Mouse (Mus musculus): ENCODE measurements around the gene Ppm1l.
A peak's percentile ranks its signal among the peaks of the same experiment; 100 is the strongest.

Gene Ppm1l

DNA sequence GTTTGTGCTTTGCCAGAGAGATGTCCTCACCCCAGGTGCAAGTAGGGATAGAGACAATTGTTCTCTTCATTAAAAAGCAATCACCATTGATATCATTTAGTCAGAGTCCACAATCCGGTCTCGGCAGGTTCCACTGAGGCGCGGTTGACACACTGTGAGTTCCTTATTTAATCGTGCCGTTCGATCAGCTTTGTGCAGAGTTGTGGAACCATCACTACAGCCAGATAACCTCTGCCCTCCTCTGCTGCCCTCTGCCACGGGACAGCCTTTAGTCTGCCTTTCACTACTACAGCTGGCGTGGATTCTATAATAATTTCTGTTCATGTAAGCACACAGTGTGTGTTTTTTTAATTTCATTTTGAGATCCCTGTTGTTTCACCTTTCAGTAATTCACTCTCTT is 17.2 kb downstream of the Ppm1l start:
- no peak for DNase-seq (ENCODE audit: low spot score in 2 of 2)

DNA sequence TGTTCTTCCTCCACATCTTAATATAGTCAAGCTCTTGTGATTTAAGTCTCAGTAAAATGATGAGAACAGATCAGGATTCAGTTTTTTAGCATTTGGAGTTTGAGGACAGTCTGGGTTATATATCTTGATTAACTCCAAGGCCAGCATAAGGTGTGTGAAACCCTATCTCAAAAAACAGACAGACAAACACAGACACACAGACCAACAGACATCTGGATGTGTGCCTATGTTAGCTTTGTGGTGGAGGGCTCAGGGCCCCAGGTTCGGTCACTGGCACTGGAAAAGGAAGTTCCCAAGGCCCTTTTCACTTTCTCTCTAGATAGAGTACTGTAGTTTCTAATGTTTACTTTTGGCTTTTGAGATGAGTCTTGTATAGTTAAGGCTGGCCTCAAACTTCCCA is 23.8 kb downstream of the Ppm1l start:
- DNase-seq (ENCODE audit: low spot score in 2 of 2), result no peak

DNA sequence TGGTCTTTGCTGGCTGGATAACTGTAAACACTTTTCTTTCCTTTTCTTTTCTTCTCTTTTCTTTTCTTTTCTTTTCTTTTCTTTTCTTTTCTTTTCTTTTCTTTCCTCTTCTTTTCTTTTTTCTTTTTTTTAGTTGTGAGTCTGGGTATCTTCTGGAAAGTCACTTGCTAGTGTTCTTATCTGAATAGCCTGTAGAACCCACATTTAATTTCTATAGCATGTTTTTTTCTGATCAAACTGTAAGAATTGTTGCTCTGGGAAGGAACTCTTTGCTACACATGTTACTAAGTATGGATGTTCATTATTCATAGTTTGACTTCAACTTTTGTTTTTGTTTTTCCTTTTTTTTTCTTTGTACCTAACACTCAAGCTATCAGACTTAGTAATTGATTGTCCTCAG is 24.3 kb downstream of the Ppm1l start:
- DNase-seq (ENCODE audit: low spot score in 2 of 2), result no peak

DNA sequence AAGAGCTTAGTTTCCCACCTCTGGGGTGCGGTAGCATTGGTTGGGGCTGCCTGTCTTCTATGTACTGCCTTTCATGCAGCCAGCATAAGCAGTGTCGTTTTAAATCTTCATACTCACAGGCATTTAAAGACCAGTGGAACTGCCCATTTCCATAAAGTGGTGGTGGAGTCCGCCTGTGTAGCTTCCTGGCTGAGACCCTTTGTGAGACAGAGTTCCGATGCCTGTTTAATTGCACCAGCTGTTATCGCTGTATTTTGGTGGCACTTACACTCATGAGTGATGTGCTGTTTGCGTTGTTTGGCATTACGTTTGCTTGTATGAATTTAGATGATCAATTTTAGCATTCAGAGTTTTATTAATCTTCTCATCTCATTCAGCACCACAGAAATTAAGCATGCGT is 24.9 kb downstream of the Ppm1l start:
- no peak for DNase-seq (ENCODE audit: low spot score in 2 of 2)

DNA sequence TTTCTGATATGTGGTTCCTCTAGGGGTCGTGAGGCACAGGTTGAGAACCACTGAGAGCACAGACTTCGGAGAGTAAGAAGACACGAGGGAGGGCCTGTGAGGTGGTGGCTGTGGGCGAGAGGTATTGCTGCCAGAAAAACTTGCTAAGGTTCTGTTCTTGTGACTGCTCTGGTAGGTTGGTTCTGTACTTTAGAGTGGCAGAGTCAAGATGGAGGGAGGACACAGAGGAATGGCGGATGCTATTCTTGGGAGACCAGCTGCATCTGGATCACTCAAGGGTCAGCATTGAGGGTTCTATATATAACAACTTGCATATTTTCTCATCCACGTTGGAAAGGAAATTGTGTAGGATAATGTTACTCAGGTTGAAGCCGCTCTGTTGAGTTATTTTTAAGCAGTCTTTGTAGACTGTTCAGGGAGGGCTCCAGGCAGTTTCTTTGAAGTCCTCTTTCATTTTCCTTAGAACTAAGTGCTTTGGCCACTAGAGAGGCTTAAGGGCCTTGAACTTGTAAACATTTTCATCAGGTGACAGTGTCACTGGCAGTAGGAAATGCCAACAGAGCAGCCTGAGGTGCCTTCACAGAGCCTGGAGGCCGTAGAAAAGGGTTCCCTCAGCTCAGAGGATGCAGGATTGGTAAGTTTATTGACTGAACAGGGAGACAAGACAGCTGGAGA is 25.7 kb downstream of the Ppm1l start:
- no peak for DNase-seq (ENCODE audit: low spot score in 2 of 2)

DNA sequence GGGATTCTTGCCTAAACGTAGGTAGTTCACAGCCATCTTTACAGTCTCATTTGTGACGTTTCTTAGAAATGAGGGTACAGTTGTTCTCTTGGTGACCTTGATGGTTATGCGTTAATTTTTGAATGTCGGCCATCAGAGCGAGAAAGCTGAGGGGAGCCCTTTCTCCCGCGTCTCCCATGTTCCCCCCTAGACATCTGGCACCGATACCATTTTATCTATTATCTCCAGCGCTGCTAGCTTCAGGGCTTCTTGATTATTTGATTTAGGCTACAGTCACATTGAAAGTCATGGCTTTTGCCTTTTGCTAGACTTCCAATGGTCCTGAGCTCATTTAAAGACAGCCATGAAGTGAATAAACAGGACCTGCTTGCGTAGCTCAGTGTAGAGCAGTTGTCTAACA is 26.5 kb downstream of the Ppm1l start:
- DNase-seq (ENCODE audit: low spot score in 2 of 2), result no peak

DNA sequence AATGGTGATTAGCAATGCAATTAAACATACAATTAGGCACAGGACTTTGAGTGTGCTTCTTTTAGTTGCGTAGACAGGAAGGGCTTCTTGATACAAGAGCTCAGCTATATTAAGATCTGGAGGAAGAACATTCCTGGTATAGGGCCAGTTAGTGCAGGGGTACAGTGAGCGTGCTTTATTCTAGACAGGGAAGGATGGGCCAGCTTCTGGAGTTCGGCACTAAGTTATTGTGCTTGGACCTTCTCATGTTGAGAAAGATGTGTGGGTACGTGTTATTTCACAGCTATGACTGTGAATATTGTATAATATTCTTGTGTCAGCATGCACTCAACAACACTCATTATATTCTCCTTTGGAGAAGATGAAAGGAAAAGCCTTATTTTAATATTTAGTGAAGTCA is 29.9 kb downstream of the Ppm1l start:
- DNase-seq (ENCODE audit: low spot score in 2 of 2), result no peak

DNA sequence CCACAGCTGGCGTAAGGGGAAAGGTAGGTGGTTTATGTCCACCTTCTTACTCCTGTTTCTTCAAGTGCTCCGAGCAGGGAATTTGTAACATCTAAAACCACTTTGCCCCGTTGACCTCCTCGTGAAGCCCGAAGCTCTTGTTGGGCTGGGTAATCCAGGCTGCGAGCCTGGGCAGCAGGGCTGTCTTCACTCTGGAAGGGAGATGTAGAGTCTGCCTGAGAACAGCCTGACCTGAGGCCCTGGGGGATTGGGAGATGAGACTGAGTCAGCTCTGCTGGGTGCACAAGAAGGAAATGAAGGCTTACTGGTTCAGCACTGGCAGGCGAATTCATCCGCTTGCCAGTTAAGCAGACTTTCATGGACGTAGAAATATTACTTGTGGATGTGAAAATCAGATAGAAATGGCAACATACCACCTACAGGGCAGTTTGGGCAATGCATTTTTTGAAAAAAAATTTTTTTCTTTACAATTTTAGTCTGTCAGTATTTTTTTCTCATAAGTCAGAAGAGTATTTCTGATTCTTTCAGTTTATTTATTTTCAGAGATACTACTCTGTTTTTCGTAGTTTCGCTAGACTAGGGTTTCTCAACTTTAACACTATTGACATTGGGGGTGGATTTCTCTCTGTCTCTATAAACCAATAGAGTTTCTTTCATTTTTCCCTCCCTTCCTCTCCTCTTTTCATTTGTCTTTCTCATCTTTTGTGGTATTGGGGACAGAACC is 31.7 kb downstream of the Ppm1l start:
- no peak for DNase-seq (ENCODE audit: low spot score in 2 of 2)

DNA sequence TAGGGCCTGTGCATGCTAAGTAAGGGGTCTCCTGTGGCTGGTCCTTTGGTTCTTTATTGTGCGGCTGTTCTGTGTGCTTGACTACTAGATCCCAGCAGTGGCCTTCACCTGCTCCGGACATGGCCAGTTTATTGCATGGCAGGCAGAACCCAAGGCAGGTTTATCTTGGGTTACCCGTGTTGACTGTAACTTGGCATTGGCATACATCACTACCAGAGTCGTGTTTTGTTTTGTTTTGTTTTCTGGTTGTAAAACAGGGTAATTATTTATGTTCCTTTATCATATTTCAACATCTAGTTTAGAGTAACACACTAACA is 32.2 kb downstream of the Ppm1l start:
- no peak for DNase-seq (ENCODE audit: low spot score in 2 of 2)

DNA sequence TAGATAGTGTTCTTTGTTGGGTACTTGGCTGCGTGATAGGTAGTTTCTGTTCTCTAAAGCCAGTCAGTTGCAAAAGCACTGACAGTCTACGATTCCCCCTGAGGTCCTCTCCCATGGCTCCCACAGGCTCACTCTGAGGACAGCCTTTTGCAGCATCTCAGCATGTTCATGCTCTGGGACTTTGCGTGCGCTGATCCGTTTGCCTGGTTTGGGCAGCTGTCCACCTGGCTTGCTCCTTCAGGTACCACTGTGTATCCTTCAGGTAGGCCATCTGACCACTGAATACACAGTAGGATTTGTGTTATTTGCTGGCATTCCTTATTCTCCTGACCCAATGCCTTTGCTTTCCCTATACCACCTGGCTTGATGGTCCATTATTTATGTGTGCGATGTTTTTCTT is 33.3 kb downstream of the Ppm1l start:
- peak in 1 of 2 experiments; percentile 22 for DNase-seq (ENCODE audit: low spot score in 2 of 2)

DNA sequence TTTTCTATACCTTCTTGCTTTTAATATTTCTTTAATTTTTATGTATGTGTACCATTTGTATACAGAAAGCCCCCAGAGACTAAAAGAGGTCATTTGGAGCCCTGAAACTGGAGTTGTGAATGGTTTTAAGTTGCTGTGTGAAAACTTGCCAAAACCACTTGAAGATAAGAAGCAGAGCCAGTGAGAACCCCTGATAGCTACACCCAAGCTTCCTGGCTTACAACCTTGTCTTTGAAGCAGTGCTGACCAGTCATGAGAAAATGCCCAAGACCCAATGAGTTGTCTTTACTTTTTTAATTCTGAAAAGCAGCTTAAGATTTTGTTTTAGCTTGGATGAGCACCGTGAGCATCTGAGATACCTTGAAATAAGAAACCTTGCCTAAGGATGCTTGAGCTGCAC is 35.5 kb downstream of the Ppm1l start:
- DNase-seq (ENCODE audit: low spot score in 2 of 2), result no peak

DNA sequence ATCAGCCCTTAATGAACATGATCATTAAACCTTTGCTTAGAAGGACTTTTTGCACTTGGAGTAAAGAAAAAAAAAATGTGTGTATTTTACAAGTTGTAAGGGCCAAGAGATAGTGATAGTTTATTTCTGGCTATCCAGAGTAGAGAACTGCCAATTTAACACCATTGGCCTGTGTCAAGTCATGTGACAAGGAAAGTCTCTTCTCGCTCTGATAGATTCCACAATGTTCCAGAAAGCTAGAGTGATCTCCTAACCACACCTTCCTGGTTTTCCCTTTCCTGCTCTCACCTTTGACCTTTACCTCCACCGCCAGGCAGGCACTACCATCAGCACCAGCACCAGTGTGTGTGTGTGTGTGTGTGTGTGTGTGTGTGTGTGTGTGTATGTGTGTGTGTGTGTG is 38.0 kb downstream of the Ppm1l start:
- no peak for DNase-seq (ENCODE audit: low spot score in 2 of 2)

DNA sequence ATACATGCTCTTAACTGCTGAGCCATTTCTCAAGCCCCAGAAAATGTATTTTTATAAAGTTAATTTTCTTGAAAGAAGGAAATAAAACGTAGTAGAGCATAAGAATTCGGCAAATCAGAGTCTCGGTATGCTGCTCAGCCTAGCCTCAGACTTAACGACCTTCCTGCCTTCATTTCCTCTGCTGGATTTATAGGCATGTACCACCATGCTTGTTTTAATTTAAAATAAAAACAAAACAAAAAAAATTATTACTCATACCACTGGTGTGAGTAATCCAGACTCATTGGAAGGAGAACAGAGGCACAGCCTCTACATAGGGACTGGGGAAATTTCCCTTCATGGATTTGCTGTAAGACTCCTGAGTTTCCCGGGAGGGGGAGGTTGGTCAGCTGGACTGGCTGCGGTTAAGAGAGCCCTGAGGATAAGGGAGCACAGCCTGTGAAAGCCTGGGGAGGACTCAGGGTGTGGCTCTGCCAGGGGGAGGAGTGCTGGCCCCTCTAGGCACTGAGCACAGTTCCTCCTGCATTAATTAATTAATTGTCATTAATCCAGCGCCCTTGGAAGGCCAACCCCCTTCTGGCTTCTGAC is 39.5 kb downstream of the Ppm1l start:
- no peak for DNase-seq (ENCODE audit: low spot score in 2 of 2)

DNA sequence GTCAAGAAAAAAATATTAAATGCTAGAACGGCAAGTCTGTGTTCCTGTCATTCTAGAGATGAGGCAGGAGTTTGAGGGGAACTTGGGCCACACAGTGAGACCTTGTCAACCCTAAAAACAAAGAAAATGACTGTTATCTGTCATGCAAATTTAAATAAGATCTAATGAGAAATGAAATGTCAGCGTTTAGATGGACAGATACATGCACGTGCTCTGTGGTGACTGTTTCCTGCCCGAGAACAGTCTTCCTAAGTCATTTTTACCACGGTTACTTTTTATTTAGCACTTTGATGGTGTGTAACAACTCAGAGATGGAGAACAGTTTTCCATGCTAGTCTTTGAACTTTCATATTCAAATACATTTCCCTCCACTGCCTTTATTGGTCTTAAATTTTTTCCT is 40.1 kb downstream of the Ppm1l start:
- DNase-seq (ENCODE audit: low spot score in 2 of 2), result no peak

DNA sequence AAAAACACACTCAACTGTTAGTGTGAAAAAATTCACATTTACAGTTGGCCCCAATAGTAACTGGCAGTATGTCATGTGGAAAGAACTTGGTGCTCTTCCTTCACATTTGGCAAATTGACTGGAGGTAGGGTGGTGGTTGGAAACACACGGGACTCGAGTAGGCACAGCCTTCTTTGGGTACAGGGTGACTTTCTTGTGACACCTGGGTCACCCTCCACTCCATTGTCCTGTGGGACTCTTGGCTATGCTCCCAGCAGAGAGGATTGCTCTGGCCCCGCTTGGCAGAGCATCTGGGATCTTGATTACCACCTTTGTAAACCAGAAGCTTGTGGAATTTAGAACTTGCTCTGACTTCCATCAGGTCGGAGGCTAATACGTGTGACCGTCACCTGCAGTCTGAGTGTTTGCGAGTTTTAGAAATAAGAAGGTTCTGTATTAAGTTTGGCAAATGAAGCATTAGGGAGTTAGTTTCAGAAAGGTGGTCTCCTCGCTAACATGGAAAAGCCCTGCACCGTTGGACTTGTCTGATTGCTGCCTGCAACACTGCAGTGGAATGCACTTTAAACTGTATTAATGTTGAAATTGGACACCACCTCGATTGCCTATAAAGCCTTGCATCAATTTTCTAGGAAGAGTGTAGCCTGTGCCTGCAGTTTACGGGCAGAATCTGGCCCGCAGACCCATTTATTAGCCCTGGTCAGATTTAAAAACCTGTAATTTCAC is 41.4 kb downstream of the Ppm1l start:
- no peak for DNase-seq (ENCODE audit: low spot score in 2 of 2)

DNA sequence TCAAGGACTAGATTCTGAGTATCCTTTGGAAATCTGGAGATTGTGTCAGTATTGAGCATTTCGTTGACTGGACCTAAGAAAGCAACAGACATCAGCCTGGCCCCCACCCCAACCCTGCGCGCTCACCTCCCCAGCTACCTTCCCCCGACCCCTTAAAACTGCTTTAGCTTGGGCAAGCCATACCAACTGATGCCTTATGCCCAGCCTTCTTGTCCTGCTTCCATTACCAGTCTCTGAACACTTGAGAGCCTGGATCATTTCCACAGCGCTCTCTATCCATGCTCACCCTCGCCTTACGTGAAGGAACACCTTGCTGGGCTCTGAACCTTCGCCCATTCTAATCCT is 41.9 kb downstream of the Ppm1l start:
- no peak for DNase-seq (ENCODE audit: low spot score in 2 of 2)

DNA sequence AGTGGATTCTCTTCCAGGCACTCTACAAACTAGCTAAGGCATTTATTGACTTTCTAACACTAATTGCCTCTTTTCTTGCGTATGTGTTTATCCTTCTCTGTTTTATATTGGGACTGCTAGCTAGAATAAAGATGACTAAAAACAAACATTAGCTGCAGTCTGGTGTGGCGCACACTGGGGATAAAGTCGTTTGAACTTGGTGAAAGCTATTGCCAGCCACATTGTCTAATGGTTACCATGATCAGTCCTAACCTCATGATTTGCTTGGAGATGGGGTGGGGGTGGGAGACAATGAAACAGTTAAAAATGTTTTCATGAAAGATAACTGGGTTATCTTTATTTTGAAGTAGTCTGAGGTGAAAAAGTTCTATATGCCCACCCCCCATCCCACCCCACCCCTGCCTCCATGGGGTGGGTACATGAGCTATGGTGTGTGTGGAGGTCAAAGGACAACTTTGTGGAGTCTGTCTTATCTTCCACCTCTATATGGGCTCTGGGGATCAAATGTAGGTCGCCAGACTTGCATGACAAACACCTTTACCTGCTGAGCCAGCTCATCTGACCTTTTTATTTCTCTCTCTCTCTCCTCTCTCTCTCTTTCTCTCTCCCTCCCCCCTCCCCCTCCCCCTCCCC is 43.7 kb downstream of the Ppm1l start:
- DNase-seq (ENCODE audit: low spot score in 2 of 2), result no peak

DNA sequence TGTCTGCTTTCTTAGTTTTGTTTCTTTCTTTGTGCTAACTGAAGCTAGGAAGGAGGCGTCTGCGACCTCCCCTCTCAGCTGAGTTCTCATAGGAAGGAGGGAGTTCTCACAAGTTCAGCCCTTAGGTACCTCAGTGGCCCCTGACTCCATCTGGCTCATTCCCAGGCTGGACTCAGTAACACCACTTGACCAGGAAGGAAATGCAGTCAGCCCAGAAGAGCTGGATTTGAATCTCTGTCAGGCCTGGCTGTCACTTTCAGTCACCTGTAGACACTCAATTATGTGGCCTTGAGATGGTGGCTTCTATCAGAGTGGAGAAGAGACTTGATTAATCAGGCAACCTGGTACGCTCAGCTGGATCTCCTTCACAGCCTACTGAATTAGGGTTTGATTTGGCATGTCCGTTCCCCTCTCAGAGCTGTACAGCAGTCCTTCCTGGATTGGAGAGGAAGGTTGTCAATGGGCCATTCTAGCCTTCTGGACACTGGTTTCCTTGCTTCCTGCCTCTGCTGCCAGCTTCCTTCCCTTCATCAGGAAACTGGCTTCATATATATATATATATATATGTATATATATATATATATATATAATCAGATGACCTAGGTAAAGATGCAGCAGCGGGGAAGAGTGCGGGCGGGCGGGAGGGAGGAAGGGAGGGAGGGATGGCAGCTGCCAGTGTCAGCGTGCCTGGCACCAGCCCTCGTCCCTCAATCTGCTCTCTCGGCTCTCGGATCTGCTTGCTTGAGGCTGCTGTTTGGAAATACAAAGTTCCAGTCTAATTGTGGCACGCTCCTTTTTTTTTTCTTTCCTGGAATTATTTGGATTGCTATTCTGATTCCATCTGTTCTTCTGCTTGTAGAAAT is 45.1 kb downstream of the Ppm1l start:
- peak; percentile 57 to 69 for DNase-seq (ENCODE audit: low spot score in 2 of 2)

DNA sequence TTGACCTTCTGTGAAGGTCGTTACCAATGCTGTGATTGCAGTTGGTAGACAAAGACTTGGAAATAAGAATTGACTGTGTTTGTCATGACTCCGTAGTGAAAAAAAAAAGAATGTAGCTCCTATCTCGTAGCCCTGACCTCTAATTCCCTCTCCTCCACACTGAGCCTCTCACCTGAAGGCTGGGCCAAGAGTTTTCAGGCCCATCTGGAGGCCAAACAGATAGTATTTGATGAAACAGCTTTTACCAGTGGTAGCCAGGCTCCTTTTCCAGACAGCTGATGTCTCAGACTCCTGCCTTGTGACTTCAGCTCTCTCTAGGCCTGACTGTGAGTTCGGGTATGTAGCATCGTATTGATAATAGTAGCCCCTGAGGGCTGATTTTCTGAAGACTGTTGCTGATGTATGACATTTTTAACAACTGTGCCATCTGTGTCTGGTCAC is 45.7 kb downstream of the Ppm1l start:
- DNase-seq (ENCODE audit: low spot score in 2 of 2), result no peak

DNA sequence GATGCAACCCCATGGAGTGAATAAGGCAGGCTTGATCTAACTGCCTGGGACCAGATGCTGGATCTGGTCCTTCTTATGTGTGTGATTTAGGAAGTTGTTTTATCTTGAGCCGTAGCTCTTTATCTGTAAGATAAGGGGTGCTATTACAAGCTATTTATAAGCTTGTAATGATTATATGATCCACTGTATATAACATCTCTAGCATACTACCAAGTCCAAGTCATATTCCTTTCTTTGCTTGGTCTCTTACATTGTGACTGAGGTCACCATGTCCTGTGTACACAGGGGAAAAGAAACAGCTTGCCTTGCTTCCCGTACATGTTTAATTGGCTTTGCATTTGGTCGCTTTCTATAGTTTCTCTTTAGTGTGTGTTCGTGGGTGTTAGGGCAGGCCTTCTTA is 46.2 kb downstream of the Ppm1l start:
- DNase-seq (ENCODE audit: low spot score in 2 of 2), result no peak

DNA sequence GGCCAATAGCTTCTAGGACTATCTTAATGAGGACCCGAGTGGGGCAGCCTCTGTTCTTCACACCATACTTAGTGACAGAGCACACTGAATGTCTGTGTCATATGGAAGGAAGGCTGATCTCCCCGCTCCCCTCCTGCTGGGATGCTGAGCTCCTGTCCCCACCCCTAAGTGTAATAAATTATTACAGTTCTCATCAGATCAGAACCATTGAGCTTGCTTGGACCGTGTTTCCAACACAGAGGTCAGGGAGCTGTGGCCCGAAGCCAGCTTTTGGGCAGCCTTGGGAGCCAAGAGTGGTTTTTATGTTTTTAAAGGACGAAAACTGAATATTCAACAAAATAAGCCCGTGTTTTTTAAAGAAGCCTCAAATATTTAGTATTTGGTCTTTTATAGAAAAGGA is 47.5 kb downstream of the Ppm1l start:
- DNase-seq (ENCODE audit: low spot score in 2 of 2), result no peak

DNA sequence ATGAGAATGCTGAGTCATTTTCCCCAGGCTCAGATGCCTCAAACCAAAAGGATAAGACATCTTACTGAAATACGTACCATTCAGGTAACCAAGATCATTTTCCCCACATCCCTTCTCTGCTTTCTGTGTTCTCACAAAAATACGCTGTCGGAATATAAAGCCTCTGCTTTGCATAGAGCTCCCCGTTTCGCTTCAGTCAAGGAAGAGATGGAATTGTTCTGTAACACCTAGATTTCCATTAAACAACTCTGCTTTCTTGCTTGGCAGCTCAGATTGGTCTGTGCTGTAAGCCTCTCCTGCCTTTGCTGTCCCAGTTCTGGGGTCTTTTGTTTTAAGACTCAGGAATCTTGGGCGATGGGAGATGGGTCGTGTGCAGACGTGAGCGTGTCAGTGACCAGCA is 51.3 kb downstream of the Ppm1l start:
- no peak for DNase-seq (ENCODE audit: low spot score in 2 of 2)

Measured in right cerebral cortex, postnatal 10 days (tissue).